Mouse (Mus musculus) neutrophil, adult 59 days (primary cell): ENCODE results near the gene Tubgcp3. TPM values are rescaled to one million over a fixed set of nuclear protein-coding genes. Genes with fewer than 3 reads are reported as not detected.

ENCODE experiments used
- total RNA-seq, 2 experiments: library from RNA; stranded (reverse); gene quantifications; 1 replicate in 1 of 2; 2 replicates in 1 of 2; pipeline ENCODE4 v1.2.4; 2023

The Tubgcp3 gene
- 10 to 100 TPM; 32.1 to 33.3 TPM for total RNA-seq

DNA sequence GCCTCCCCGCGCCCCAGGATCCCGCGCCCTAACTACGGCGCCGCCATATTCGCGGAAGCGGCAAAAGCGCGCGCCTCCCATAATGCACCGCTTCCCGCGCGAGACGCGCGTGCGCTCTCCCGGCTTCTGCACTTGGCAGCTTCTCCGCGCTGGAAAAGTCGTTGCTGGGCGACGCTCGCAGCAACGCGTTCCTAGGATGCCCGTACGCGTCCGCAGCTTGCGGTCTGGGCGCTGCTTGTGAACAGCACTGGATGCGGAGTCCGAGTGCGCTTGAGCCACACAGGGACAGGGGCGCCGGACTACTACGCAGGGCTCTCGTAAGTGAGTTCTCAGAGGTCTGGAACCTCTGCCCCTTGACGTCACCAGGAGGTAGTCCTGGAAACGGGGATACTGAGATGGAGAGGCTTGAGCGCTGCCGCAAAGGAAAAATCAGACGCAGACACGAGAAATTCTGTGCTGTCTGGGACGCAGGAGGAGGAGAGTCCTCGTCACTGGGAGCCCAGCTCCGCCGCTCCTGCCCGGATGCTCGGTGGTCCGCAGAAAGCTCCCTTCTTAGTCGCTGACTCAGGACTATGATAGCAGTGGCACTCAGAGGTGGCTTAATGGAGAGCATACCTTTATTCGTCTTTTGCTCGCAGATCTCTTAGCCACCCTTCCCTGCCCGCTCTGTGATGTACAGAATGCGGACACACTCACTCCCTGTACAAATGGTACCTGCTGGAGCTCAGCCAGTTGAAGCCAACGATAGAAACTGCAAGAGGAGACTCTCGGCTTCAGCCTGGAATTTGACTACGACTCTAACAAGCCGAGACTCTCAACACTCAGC is at the start of gene Tubgcp3:
Tubgcp3 (minus strand) TSS at position 193 of the 826 bp plus-strand sequence.

DNA sequence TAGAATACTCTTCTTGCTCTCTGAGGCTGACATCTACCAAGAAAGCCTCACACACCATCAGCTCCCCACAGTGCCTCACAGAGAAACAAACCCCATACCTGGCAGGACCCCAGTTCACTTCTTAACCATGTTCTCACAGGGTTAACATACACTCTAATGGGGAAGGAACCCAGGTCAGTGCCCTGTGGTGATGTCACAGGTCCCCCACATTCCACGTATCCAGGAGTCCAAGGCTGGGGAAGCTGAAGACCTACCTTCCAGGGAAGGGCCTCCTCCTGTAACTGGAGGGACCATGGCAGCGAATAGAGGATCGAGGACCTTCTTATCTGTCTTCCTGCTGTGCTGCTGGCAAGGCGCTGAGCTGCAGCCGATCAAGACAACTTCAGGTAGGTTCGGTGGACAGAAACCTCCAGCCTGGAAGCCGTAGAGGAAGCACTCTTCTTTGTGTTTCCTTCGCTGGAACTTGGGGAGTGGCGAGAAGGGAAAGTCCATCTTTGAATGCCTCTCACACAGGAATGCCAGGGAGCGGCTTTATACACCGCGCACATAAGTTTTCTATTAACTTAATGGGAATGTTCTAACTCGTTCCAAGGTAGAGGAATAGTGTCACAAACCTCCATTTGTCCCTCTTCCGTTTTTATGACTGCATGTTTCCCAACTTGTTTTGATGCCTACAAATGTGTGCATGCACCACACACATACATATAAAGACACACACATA is 99.1 kb downstream of the Tubgcp3 start, which contains the start of gene Spaca7:
Spaca7 (plus strand) TSS at position 216 of the 721 bp plus-strand sequence.

Other genes with a start within 250 kb of the Tubgcp3 start
- not detected for gene Spaca7, start 99.2 kb downstream of the Tubgcp3 start, total RNA-seq
- gene Atp11a, start 84.8 kb upstream of the Tubgcp3 start, total RNA-seq: 100 to 1,000 TPM; 105 to 123 TPM
- gene Mcf2l, start 201.6 kb upstream of the Tubgcp3 start, total RNA-seq: 10 to 100 TPM; 29.7 to 42.4 TPM